Mouse (Mus musculus): Measurements from ENCODE around the gene Xdh. TPM values are rescaled to one million over a fixed set of nuclear protein-coding genes. Genes with fewer than 3 reads are reported as not detected.
A peak's percentile ranks its signal among the peaks of the same experiment; 100 is the strongest.

The Xdh gene
- total and polyA plus RNA-seq, 3 experiments, result 51.7 to 187 (median 134) TPM

GRCm38 (mm10) chr17:73941816-73942215 is 8.2 kb downstream of the Xdh start:
- Histone ChIP-seq H3K27ac (peak overlapping the region; percentile 82), H3K36me3 (ENCODE audit: control insufficient read depth, insufficient read depth, low read length) (peaks cover 62% of the 10 kb centered on the region), H3K4me3 (peak overlapping the region; percentile 16; the same call in 1 of the 2 replicates), H3K9ac (ENCODE audit: low read depth, low read length) (peak overlapping the region; percentile 34), H3K27me3 (ENCODE audit: control insufficient read depth, insufficient read depth, low read length) (no peaks in the 10 kb centered on the region), H3K79me2 (replicated peaks; ENCODE audit: control insufficient read depth, insufficient read depth, low read length) (no peaks in the 10 kb centered on the region), H3K4me1 (ENCODE audit: control insufficient read depth, insufficient read depth, low read length) (peaks cover 26% of the 10 kb centered on the region)
- WGBS, result 14% methylated on average over 3 of the region's 3 CpGs
- no peak for DNase-seq
- intact Hi-C loops (cut with DNase I), result no loop called here
- TF ChIP-seq EP300 (IDR thresholded peaks at IDR 0.05; ENCODE audit: insufficient read depth, low read depth, low read length) (no peak), CTCF (IDR thresholded peaks at IDR 0.05) (no peak), POLR2A (IDR thresholded peaks at IDR 0.05; ENCODE audit: insufficient read depth, low read depth, low read length) (no peak)

GRCm38 (mm10) chr17:73937073-73937472 is 12.9 kb downstream of the Xdh start:
- Histone ChIP-seq H3K36me3 (ENCODE audit: control insufficient read depth, insufficient read depth, low read length) (peaks cover 41% of the 10 kb centered on the region), H3K27me3 (ENCODE audit: control insufficient read depth, insufficient read depth, low read length) (no peaks in the 10 kb centered on the region), H3K4me1 (ENCODE audit: control insufficient read depth, insufficient read depth, low read length) (peaks cover 10% of the 10 kb centered on the region), H3K4me3 (no peak overlapping the region), H3K27ac (no peak overlapping the region), H3K79me2 (replicated peaks; ENCODE audit: control insufficient read depth, insufficient read depth, low read length) (no peaks in the 10 kb centered on the region), H3K9ac (ENCODE audit: low read depth, low read length) (no peak overlapping the region)
- WGBS, result 77% methylated on average over 7 of the region's 7 CpGs
- intact Hi-C loops (cut with DNase I), result loop anchor here (10.0 kb wide), 1 partner anchor 358 kb away; the partner anchor contains the start of gene Memo1
- DNase-seq, result peak in 1 of 2 experiments; percentile 36
- no peak for TF ChIP-seq CTCF (IDR thresholded peaks at IDR 0.05)
- TF ChIP-seq EP300 (IDR thresholded peaks at IDR 0.05; ENCODE audit: insufficient read depth, low read depth, low read length), result no peak
- TF ChIP-seq POLR2A (IDR thresholded peaks at IDR 0.05; ENCODE audit: insufficient read depth, low read depth, low read length), result no peak

GRCm38 (mm10) chr17:73935163-73935562 is 14.8 kb downstream of the Xdh start:
- peaks cover 1% of the 10 kb centered on the region; the same call in 1 of the 2 replicates for H3K4me1 ChIP-seq (ENCODE audit: control insufficient read depth, insufficient read depth, low read length)
- intact Hi-C loops (cut with DNase I), result loop anchor here (10.0 kb wide), 1 partner anchor 360 kb away; the partner anchor contains the start of gene Memo1
- H3K79me2 ChIP-seq (replicated peaks; ENCODE audit: control insufficient read depth, insufficient read depth, low read length), result no peaks in the 10 kb centered on the region
- DNase-seq, result no peak
- H3K9ac ChIP-seq (ENCODE audit: low read depth, low read length), result no peak overlapping the region
- H3K36me3 ChIP-seq (ENCODE audit: control insufficient read depth, insufficient read depth, low read length), result peaks cover 31% of the 10 kb centered on the region
- WGBS, result 70% methylated on average over 4 of the region's 4 CpGs
- no peak overlapping the region for H3K27ac ChIP-seq
- no peak for TF ChIP-seq EP300 (IDR thresholded peaks at IDR 0.05; ENCODE audit: insufficient read depth, low read depth, low read length)
- no peak for TF ChIP-seq POLR2A (IDR thresholded peaks at IDR 0.05; ENCODE audit: insufficient read depth, low read depth, low read length)
- TF ChIP-seq CTCF (IDR thresholded peaks at IDR 0.05), result no peak
- H3K27me3 ChIP-seq (ENCODE audit: control insufficient read depth, insufficient read depth, low read length), result no peaks in the 10 kb centered on the region
- no peak overlapping the region for H3K4me3 ChIP-seq

GRCm38 (mm10) chr17:73934281-73934680 is 15.7 kb downstream of the Xdh start:
- H3K4me3 ChIP-seq, result no peak overlapping the region
- H3K27me3 ChIP-seq (ENCODE audit: control insufficient read depth, insufficient read depth, low read length), result no peaks in the 10 kb centered on the region
- intact Hi-C loops (cut with DNase I), result loop anchor here (10.0 kb wide), 1 partner anchor 361 kb away; the partner anchor contains the start of gene Memo1
- WGBS, result 75% methylated on average over 4 of the region's 4 CpGs
- TF ChIP-seq CTCF (IDR thresholded peaks at IDR 0.05) (no peak), POLR2A (IDR thresholded peaks at IDR 0.05; ENCODE audit: insufficient read depth, low read depth, low read length) (no peak), EP300 (IDR thresholded peaks at IDR 0.05; ENCODE audit: insufficient read depth, low read depth, low read length) (no peak)
- no peak overlapping the region for H3K27ac ChIP-seq
- no peak overlapping the region for H3K9ac ChIP-seq (ENCODE audit: low read depth, low read length)
- no peaks in the 10 kb centered on the region for H3K79me2 ChIP-seq (replicated peaks; ENCODE audit: control insufficient read depth, insufficient read depth, low read length)
- H3K4me1 ChIP-seq (ENCODE audit: control insufficient read depth, insufficient read depth, low read length), result peaks cover 1% of the 10 kb centered on the region; the same call in 1 of the 2 replicates
- DNase-seq, result no peak
- H3K36me3 ChIP-seq (ENCODE audit: control insufficient read depth, insufficient read depth, low read length), result peaks cover 23% of the 10 kb centered on the region

GRCm38 (mm10) chr17:73933616-73934015 is 16.4 kb downstream of the Xdh start:
- WGBS, result 66% methylated on average over 4 of the region's 4 CpGs
- Histone ChIP-seq H3K4me3 (no peak overlapping the region), H3K27ac (no peak overlapping the region), H3K4me1 (ENCODE audit: control insufficient read depth, insufficient read depth, low read length) (peaks cover 1% of the 10 kb centered on the region; the same call in 1 of the 2 replicates), H3K79me2 (replicated peaks; ENCODE audit: control insufficient read depth, insufficient read depth, low read length) (no peaks in the 10 kb centered on the region), H3K27me3 (ENCODE audit: control insufficient read depth, insufficient read depth, low read length) (no peaks in the 10 kb centered on the region), H3K36me3 (ENCODE audit: control insufficient read depth, insufficient read depth, low read length) (peaks cover 17% of the 10 kb centered on the region), H3K9ac (ENCODE audit: low read depth, low read length) (no peak overlapping the region)
- intact Hi-C loops (cut with DNase I), result loop anchor here (10.0 kb wide), 1 partner anchor 361 kb away; the partner anchor contains the start of gene Memo1
- TF ChIP-seq EP300 (IDR thresholded peaks at IDR 0.05; ENCODE audit: insufficient read depth, low read depth, low read length), result no peak
- no peak for TF ChIP-seq CTCF (IDR thresholded peaks at IDR 0.05)
- TF ChIP-seq POLR2A (IDR thresholded peaks at IDR 0.05; ENCODE audit: insufficient read depth, low read depth, low read length), result no peak
- DNase-seq, result no peak

- intact Hi-C loops (cut with DNase I), result loop anchor here (10.0 kb wide), 1 partner anchor 362 kb away; the partner anchor contains the start of gene Memo1
- no peaks in the 10 kb centered on the region for H3K27me3 ChIP-seq (ENCODE audit: control insufficient read depth, insufficient read depth, low read length)
- peaks cover 1% of the 10 kb centered on the region; the same call in 1 of the 2 replicates for H3K4me1 ChIP-seq (ENCODE audit: control insufficient read depth, insufficient read depth, low read length)
- no peak overlapping the region for H3K4me3 ChIP-seq
- no peak overlapping the region for H3K27ac ChIP-seq
- H3K9ac ChIP-seq (ENCODE audit: low read depth, low read length), result no peak overlapping the region
- WGBS, result 66% methylated on average over 4 of the region's 4 CpGs
- DNase-seq, result no peak
- TF ChIP-seq POLR2A (IDR thresholded peaks at IDR 0.05; ENCODE audit: insufficient read depth, low read depth, low read length), result no peak
- TF ChIP-seq CTCF (IDR thresholded peaks at IDR 0.05), result no peak
- no peak for TF ChIP-seq EP300 (IDR thresholded peaks at IDR 0.05; ENCODE audit: insufficient read depth, low read depth, low read length)
- peaks cover 16% of the 10 kb centered on the region for H3K36me3 ChIP-seq (ENCODE audit: control insufficient read depth, insufficient read depth, low read length)
- no peaks in the 10 kb centered on the region for H3K79me2 ChIP-seq (replicated peaks; ENCODE audit: control insufficient read depth, insufficient read depth, low read length)
Measured at GRCm38 (mm10) chr17:73932497-73933059, 17.4 kb downstream of the Xdh start.
